Mouse (Mus musculus): ENCODE data around the gene Cacnb2.

GRCm38 (mm10) chr2:14860350-14860749, 257.5 kb downstream of the Cacnb2 start:
- TF ChIP-seq UBTF (IDR thresholded peaks at IDR 0.05; ENCODE audit: borderline replicate concordance, insufficient read depth, low read depth, low read length) (no peak), TBP (IDR thresholded peaks at IDR 0.05; ENCODE audit: low read depth, low read length) (no peak)

All from MEL (cell line).